Mouse (Mus musculus): Measurements from ENCODE around the gene Igfbpl1. TPM values are rescaled to one million over a fixed set of nuclear protein-coding genes. Genes with fewer than 3 reads are reported as not detected.
A peak's percentile ranks its signal among the peaks of the same experiment; 100 is the strongest.

The Igfbpl1 gene
- polyA plus RNA-seq, 1 experiment, result 0.18 TPM

GRCm38 (mm10) chr4:45824049-45824760 is 2.5 kb downstream of the Igfbpl1 start:
- TF ChIP-seq POLR2A (IDR thresholded peaks at IDR 0.05; ENCODE audit: borderline replicate concordance, extremely low read depth, low read depth, low read length), result no peak
- no peak for TF ChIP-seq CTCF (IDR thresholded peaks at IDR 0.05; ENCODE audit: insufficient read depth, low read length)
- no peak overlapping the region for H3K4me3 ChIP-seq (replicated peaks; ENCODE audit: extremely low read depth, low read depth, low read length)
- no peak for DNase-seq
- 19% methylated on average over 10 of the region's 10 CpGs for WGBS
- H3K4me1 ChIP-seq (ENCODE audit: control insufficient read depth, insufficient read depth, low read length), result no peaks in the 10 kb centered on the region

GRCm38 (mm10) chr4:45822781-45823575 is 3.7 kb downstream of the Igfbpl1 start:
- 48% methylated on average over 11 of the region's 11 CpGs for WGBS
- no peak for DNase-seq
- no peaks in the 10 kb centered on the region for H3K4me1 ChIP-seq (ENCODE audit: control insufficient read depth, insufficient read depth, low read length)
- TF ChIP-seq CTCF (IDR thresholded peaks at IDR 0.05; ENCODE audit: insufficient read depth, low read length) (no peak), POLR2A (IDR thresholded peaks at IDR 0.05; ENCODE audit: borderline replicate concordance, extremely low read depth, low read depth, low read length) (no peak)
- no peak overlapping the region for H3K4me3 ChIP-seq (replicated peaks; ENCODE audit: extremely low read depth, low read depth, low read length)

- Histone ChIP-seq H3K4me3 (replicated peaks; ENCODE audit: extremely low read depth, low read depth, low read length) (no peak overlapping the region), H3K4me1 (ENCODE audit: control insufficient read depth, insufficient read depth, low read length) (no peaks in the 10 kb centered on the region)
- DNase-seq, result no peak
- whole genome bisulfite sequencing, result 65% methylated on average over 3 of the region's 3 CpGs
- TF ChIP-seq POLR2A (IDR thresholded peaks at IDR 0.05; ENCODE audit: borderline replicate concordance, extremely low read depth, low read depth, low read length) (no peak), CTCF (IDR thresholded peaks at IDR 0.05; ENCODE audit: insufficient read depth, low read length) (no peak)
These were observed 4.7 kb downstream of the Igfbpl1 start for GRCm38 (mm10) chr4:45821995-45822394.

- WGBS, result 35% methylated on average over 8 of the region's 8 CpGs
- Histone ChIP-seq H3K4me1 (ENCODE audit: control insufficient read depth, insufficient read depth, low read length) (no peaks in the 10 kb centered on the region), H3K4me3 (replicated peaks; ENCODE audit: extremely low read depth, low read depth, low read length) (no peak overlapping the region)
- TF ChIP-seq POLR2A (IDR thresholded peaks at IDR 0.05; ENCODE audit: borderline replicate concordance, extremely low read depth, low read depth, low read length), result no peak
- peak; percentile 66 for TF ChIP-seq CTCF (IDR thresholded peaks at IDR 0.05; ENCODE audit: insufficient read depth, low read length)
- peak; percentile 46 for DNase-seq
These were observed 6.5 kb downstream of the Igfbpl1 start for GRCm38 (mm10) chr4:45820074-45820830.

GRCm38 (mm10) chr4:45819208-45819931 is 7.4 kb downstream of the Igfbpl1 start:
- Histone ChIP-seq H3K4me1 (ENCODE audit: control insufficient read depth, insufficient read depth, low read length) (no peaks in the 10 kb centered on the region), H3K4me3 (replicated peaks; ENCODE audit: extremely low read depth, low read depth, low read length) (no peak overlapping the region)
- TF ChIP-seq CTCF (IDR thresholded peaks at IDR 0.05; ENCODE audit: insufficient read depth, low read length) (no peak), POLR2A (IDR thresholded peaks at IDR 0.05; ENCODE audit: borderline replicate concordance, extremely low read depth, low read depth, low read length) (no peak)
- WGBS, result 2% methylated on average over 17 of the region's 17 CpGs
- DNase-seq, result peak; percentile 5

- H3K4me3 ChIP-seq (replicated peaks; ENCODE audit: extremely low read depth, low read depth, low read length), result no peak overlapping the region
- 36% methylated on average over 4 of the region's 4 CpGs for WGBS
These were observed 7.9 kb downstream of the Igfbpl1 start for GRCm38 (mm10) chr4:45818814-45819207.

GRCm38 (mm10) chr4:45815542-45815941 is 11.2 kb downstream of the Igfbpl1 start:
- TF ChIP-seq POLR2A (IDR thresholded peaks at IDR 0.05; ENCODE audit: borderline replicate concordance, extremely low read depth, low read depth, low read length) (no peak), CTCF (IDR thresholded peaks at IDR 0.05; ENCODE audit: insufficient read depth, low read length) (0 out of 2 replicates have a peak, but pooled peaks have one; percentile 0)
- DNase-seq, result peak; percentile 19

More at GRCm38 (mm10) chr4:45818814-45819207, 7.9 kb downstream of the Igfbpl1 start:
- TF ChIP-seq CTCF (IDR thresholded peaks at IDR 0.05; ENCODE audit: insufficient read depth, low read length) (no peak), POLR2A (IDR thresholded peaks at IDR 0.05; ENCODE audit: borderline replicate concordance, extremely low read depth, low read depth, low read length) (no peak)
- no peaks in the 10 kb centered on the region for H3K4me1 ChIP-seq (ENCODE audit: control insufficient read depth, insufficient read depth, low read length)
- no peak for DNase-seq

GRCm38 (mm10) chr4:45811250-45811649 is 15.5 kb downstream of the Igfbpl1 start:
- Histone ChIP-seq H3K4me3 (replicated peaks; ENCODE audit: extremely low read depth, low read depth, low read length) (no peak overlapping the region), H3K4me1 (ENCODE audit: control insufficient read depth, insufficient read depth, low read length) (no peaks in the 10 kb centered on the region)
- no peak for DNase-seq
- TF ChIP-seq CTCF (IDR thresholded peaks at IDR 0.05; ENCODE audit: insufficient read depth, low read length) (no peak), POLR2A (IDR thresholded peaks at IDR 0.05; ENCODE audit: borderline replicate concordance, extremely low read depth, low read depth, low read length) (no peak)
- 28% methylated on average over 8 of the region's 8 CpGs for WGBS

More at GRCm38 (mm10) chr4:45815542-45815941, 11.2 kb downstream of the Igfbpl1 start:
- no peaks in the 10 kb centered on the region for H3K4me1 ChIP-seq (ENCODE audit: control insufficient read depth, insufficient read depth, low read length)
- H3K4me3 ChIP-seq (replicated peaks; ENCODE audit: extremely low read depth, low read depth, low read length), result no peak overlapping the region
- 49% methylated on average over 7 of the region's 7 CpGs for WGBS
